Mouse (Mus musculus) hindbrain, embryonic 13.5 days (tissue): Measurements from ENCODE around the gene Fam185a. TPM values are rescaled to one million over a fixed set of nuclear protein-coding genes. Genes with fewer than 3 reads are reported as not detected.

Experiments used
- ATAC-seq: fragments of 200-750 bp; cut with Nextera tagmentation; 2 replicates; pipeline ENCODE4 v1.8.0; 2017; ENCODE audit warnings: moderate TSS enrichment; ENCODE audit not compliant: low FRiP score
- H3K27ac ChIP-seq: fragments of 300-500 bp; sonication (generic); 2 replicates; pipeline ENCODE4 v1.5.1; 2015; ENCODE audit warnings: inconsistent platforms, mild to moderate bottlenecking, moderate library complexity
- H3K27me3 ChIP-seq: fragments of 300-500 bp; sonication (generic); 2 replicates; pipeline ENCODE4 v1.6.1; 2015; ENCODE audit warnings: mild to moderate bottlenecking, inconsistent platforms
- H3K36me3 ChIP-seq: fragments of 300-500 bp; sonication (generic); 2 replicates; pipeline ENCODE4 v1.6.1; 2015; ENCODE audit warnings: mild to moderate bottlenecking, inconsistent platforms
- H3K4me1 ChIP-seq: fragments of 300-500 bp; sonication (generic); replicated peaks from 2 replicates; pipeline ENCODE4 v1.6.1; 2015; ENCODE audit warnings: inconsistent platforms
- H3K4me2 ChIP-seq: fragments of 300-500 bp; sonication (generic); 2 replicates; pipeline ENCODE4 v1.6.1; 2015; ENCODE audit warnings: inconsistent platforms, mild to moderate bottlenecking, moderate library complexity
- H3K4me3 ChIP-seq: fragments of 300-500 bp; sonication (generic); 2 replicates; pipeline ENCODE4 v1.5.1; 2015; ENCODE audit warnings: mild to moderate bottlenecking, inconsistent platforms
- H3K9ac ChIP-seq: fragments of 300-500 bp; sonication (generic); 2 replicates; pipeline ENCODE4 v1.6.1; 2015; ENCODE audit warnings: mild to moderate bottlenecking, inconsistent platforms
- H3K9me3 ChIP-seq: fragments of 300-500 bp; sonication (generic); 2 replicates; pipeline ENCODE4 v1.6.1; 2016; ENCODE audit warnings: inconsistent platforms
- WGBS: fragments of 180-500 bp; shearing (Covaris S2); methylation state at CpG from one replicate; pipeline ENCODE4 v1.1.7; 2015; 5-methylcytosine and 5-hydroxymethylcytosine counted together
- polyA plus RNA-seq: library from polyadenylated mRNA; unstranded; fragments of >200 nt; fragmentation: Nextera tagmentation; extraction: Ambion mirVana; gene quantifications from 2 replicates; pipeline ENCODE4 v1.2.1, GENCODE M21; 2015

Fam185a gene
- polyA plus RNA-seq, 1 experiment from 2014 or later, result 6.2 TPM

GRCm38 (mm10) chr5:21438428-21438827 is 13.7 kb downstream of the Fam185a start:
- Histone ChIP-seq H3K27me3 (no peaks in the 10 kb centered on the region), H3K36me3 (no peaks in the 10 kb centered on the region), H3K4me1 (no peaks in the 10 kb centered on the region; the same call in 1 of the 2 replicates), H3K4me3 (no peak overlapping the region), H3K9ac (no peak overlapping the region), H3K4me2 (no peak overlapping the region), H3K9me3 (no peaks in the 10 kb centered on the region), H3K27ac (no peak overlapping the region)
- no peak for ATAC-seq
- WGBS, result 92% methylated on average over 9 of the region's 9 CpGs

- H3K27me3 ChIP-seq, result no peaks in the 10 kb centered on the region
- no peak overlapping the region for H3K4me3 ChIP-seq
- no peaks in the 10 kb centered on the region for H3K36me3 ChIP-seq
- no peak overlapping the region for H3K27ac ChIP-seq
- no peak overlapping the region for H3K4me2 ChIP-seq
- no peak overlapping the region for H3K9ac ChIP-seq
- no peaks in the 10 kb centered on the region for H3K9me3 ChIP-seq
- no peak for ATAC-seq
- H3K4me1 ChIP-seq, result no peaks in the 10 kb centered on the region; the same call in 1 of the 2 replicates
- WGBS, result 93% methylated on average over 7 of the region's 7 CpGs
These were observed 14.8 kb downstream of the Fam185a start for GRCm38 (mm10) chr5:21439446-21440110.

- no peaks in the 10 kb centered on the region for H3K36me3 ChIP-seq
- H3K9ac ChIP-seq, result no peak overlapping the region
- H3K27me3 ChIP-seq, result no peaks in the 10 kb centered on the region
- H3K4me1 ChIP-seq, result no peaks in the 10 kb centered on the region; the same call in 1 of the 2 replicates
- no peaks in the 10 kb centered on the region for H3K9me3 ChIP-seq
- WGBS, result 65% methylated on average over 8 of the region's 8 CpGs
- H3K27ac ChIP-seq, result 0 out of 2 replicates have a peak overlapping the region, but pooled peaks have one; percentile 8
- ATAC-seq, result peak; percentile 49; the same call in 1 of the 2 replicates
- no peak overlapping the region for H3K4me3 ChIP-seq
- H3K4me2 ChIP-seq, result no peak overlapping the region
These were observed 16.2 kb downstream of the Fam185a start for GRCm38 (mm10) chr5:21440833-21441530.

DNA sequence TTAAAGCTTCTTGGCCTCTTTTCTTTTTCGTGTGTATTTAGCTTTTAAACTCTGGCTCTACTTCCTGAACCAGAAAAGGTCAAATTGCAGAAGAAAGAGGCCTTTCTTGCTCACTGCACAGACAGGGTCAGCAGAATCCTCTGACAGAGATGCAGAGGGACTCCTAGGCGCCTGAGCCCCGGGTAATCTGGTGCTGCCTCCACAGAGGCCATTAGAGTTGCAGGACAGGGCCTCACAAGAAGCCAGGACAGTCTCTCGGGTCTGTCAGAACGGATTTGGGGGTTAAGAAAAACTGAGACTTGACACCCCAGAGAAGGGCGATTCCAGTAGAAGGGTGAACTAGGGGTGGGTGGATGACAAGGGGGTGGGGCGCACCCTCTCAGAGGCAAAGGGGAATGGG is 42.6 kb downstream of the Fam185a start:
- Histone ChIP-seq H3K9me3 (no peaks in the 10 kb centered on the region), H3K4me3 (no peak overlapping the region), H3K27me3 (no peaks in the 10 kb centered on the region), H3K9ac (no peak overlapping the region), H3K27ac (no peak overlapping the region), H3K4me2 (no peak overlapping the region), H3K4me1 (no peaks in the 10 kb centered on the region), H3K36me3 (no peaks in the 10 kb centered on the region)
- ATAC-seq, result no peak
- 68% methylated on average over 7 of the region's 7 CpGs for WGBS

- ATAC-seq, result no peak
These were observed 43.3 kb downstream of the Fam185a start for GRCm38 (mm10) chr5:21468100-21468499.

DNA sequence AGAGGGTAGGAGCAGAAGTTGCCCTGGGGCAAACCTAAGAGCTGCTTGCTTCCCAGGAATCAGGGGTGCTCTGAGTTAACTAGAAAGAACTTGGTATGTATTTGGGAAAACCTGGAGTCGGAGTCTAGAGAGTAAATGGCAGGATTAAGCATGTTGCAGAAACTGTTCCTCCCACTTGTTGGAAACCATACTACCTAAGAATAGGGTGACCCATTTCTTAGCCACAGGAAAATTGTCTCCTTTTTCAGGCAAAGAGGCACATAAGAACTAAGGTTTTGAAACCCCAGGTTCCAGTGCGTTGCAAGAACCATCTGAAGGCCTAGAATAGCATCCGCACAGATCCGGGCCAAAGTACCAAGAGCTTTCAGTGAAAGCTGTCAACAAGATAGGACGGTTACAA is 53.7 kb downstream of the Fam185a start:
- no peaks in the 10 kb centered on the region for H3K9me3 ChIP-seq
- no peaks in the 10 kb centered on the region for H3K4me1 ChIP-seq
- H3K4me3 ChIP-seq, result no peak overlapping the region
- no peaks in the 10 kb centered on the region for H3K27me3 ChIP-seq
- no peak for ATAC-seq
- no peak overlapping the region for H3K27ac ChIP-seq
- H3K9ac ChIP-seq, result no peak overlapping the region
- H3K36me3 ChIP-seq, result 0 out of 2 replicates have a peak, but pooled peaks cover 4% of the 10 kb centered on the region
- H3K4me2 ChIP-seq, result no peak overlapping the region
- WGBS, result 97% methylated on average over 5 of the region's 5 CpGs

More at GRCm38 (mm10) chr5:21468100-21468499, 43.3 kb downstream of the Fam185a start:
- Histone ChIP-seq H3K36me3 (no peaks in the 10 kb centered on the region), H3K9me3 (no peaks in the 10 kb centered on the region), H3K9ac (no peak overlapping the region), H3K4me1 (no peaks in the 10 kb centered on the region), H3K4me3 (no peak overlapping the region), H3K27ac (no peak overlapping the region), H3K4me2 (no peak overlapping the region), H3K27me3 (no peaks in the 10 kb centered on the region)
- 93% methylated on average over 12 of the region's 12 CpGs for WGBS

DNA sequence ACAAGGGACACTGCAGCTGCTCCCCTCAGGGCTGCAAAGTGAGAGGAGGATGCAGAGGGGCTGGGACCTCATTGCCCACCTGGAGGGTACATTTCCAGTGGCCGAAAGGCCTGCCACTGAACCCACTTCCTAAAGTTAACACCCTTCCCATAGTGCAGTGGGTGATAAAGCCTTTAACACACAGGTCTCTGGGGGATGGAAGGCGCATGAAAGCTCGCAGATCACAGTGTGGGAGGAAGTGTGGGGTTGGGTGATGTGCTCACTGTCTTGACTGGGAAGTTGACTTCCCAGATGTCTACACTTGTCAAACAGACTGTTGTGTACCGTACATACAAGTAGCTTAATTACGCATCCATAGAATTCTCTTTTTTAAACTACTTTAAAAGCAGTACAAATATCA is 55.0 kb downstream of the Fam185a start:
- Histone ChIP-seq H3K4me2 (no peak overlapping the region), H3K4me1 (no peaks in the 10 kb centered on the region)
- 88% methylated on average over 5 of the region's 5 CpGs for WGBS

DNA sequence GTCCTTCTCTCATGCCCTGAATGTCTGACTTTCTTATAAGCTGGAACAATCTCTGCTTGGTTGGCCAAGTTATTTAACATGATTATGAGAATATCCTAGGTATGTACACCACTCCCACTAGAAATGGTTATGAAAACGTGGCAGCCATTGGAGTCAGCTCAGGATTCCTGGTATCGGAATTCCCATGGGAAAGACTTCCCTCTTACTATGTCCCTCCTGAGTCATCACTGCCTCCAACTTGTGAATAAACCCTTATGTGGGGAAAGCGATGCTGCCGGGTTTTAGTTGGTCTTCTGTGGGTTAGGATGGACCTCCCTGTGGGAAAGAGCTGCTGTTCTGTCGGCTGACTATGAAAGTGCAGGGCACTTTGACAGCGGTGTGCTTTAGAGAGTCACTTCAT is 56.8 kb downstream of the Fam185a start:
- H3K9ac ChIP-seq, result no peak overlapping the region
- no peak overlapping the region for H3K27ac ChIP-seq
- H3K4me3 ChIP-seq, result no peak overlapping the region
- 0 out of 2 replicates have a peak, but pooled peaks cover 4% of the 10 kb centered on the region for H3K36me3 ChIP-seq
- no peak overlapping the region for H3K4me2 ChIP-seq
- H3K9me3 ChIP-seq, result no peaks in the 10 kb centered on the region
- 93% methylated on average over 6 of the region's 6 CpGs for WGBS
- ATAC-seq, result no peak
- no peaks in the 10 kb centered on the region for H3K4me1 ChIP-seq
- no peaks in the 10 kb centered on the region for H3K27me3 ChIP-seq

More for the DNA sequence above, 55.0 kb downstream of the Fam185a start:
- Histone ChIP-seq H3K27me3 (no peaks in the 10 kb centered on the region), H3K36me3 (0 out of 2 replicates have a peak, but pooled peaks cover 4% of the 10 kb centered on the region), H3K27ac (no peak overlapping the region), H3K9ac (no peak overlapping the region), H3K4me3 (no peak overlapping the region), H3K9me3 (no peaks in the 10 kb centered on the region)
- ATAC-seq, result no peak

GRCm38 (mm10) chr5:21482446-21483222 is 57.9 kb downstream of the Fam185a start:
- no peak for ATAC-seq
- Histone ChIP-seq H3K9ac (no peak overlapping the region), H3K4me3 (no peak overlapping the region), H3K9me3 (no peaks in the 10 kb centered on the region), H3K27ac (0 out of 2 replicates have a peak overlapping the region, but pooled peaks have one; percentile 4), H3K36me3 (0 out of 2 replicates have a peak, but pooled peaks cover 4% of the 10 kb centered on the region), H3K4me1 (no peaks in the 10 kb centered on the region), H3K27me3 (no peaks in the 10 kb centered on the region), H3K4me2 (no peak overlapping the region)
- WGBS, result 41% methylated on average over 11 of the region's 11 CpGs

GRCm38 (mm10) chr5:21483275-21483674 is 58.5 kb downstream of the Fam185a start:
- 0 out of 2 replicates have a peak, but pooled peaks cover 4% of the 10 kb centered on the region for H3K36me3 ChIP-seq
- H3K27ac ChIP-seq, result peak overlapping the region; percentile 4; the same call in 1 of the 2 replicates
- no peak overlapping the region for H3K4me3 ChIP-seq
- H3K27me3 ChIP-seq, result no peaks in the 10 kb centered on the region
- no peaks in the 10 kb centered on the region for H3K4me1 ChIP-seq
- H3K9me3 ChIP-seq, result no peaks in the 10 kb centered on the region
- H3K4me2 ChIP-seq, result no peak overlapping the region
- 86% methylated on average over 8 of the region's 8 CpGs for WGBS
- no peak overlapping the region for H3K9ac ChIP-seq
- no peak for ATAC-seq

- WGBS, result 95% methylated on average over 8 of the region's 8 CpGs
These were observed 60.6 kb downstream of the Fam185a start for GRCm38 (mm10) chr5:21485197-21485829.

More at GRCm38 (mm10) chr5:21485197-21485829, 60.6 kb downstream of the Fam185a start:
- Histone ChIP-seq H3K27ac (no peak overlapping the region), H3K9me3 (no peaks in the 10 kb centered on the region), H3K4me2 (no peak overlapping the region), H3K4me1 (0 out of 2 replicates have a peak, but pooled peaks cover 6% of the 10 kb centered on the region), H3K4me3 (no peak overlapping the region), H3K36me3 (0 out of 2 replicates have a peak, but pooled peaks cover 4% of the 10 kb centered on the region), H3K9ac (no peak overlapping the region), H3K27me3 (no peaks in the 10 kb centered on the region)
- ATAC-seq, result no peak
